Mouse (Mus musculus): ENCODE measurements at regions not wholly inside any gene's neighbourhood (a gene's known extent, or its start where the extent isn't known, plus 50 kb on each side); places are given as distances from the start of the nearest gene placed in this dataset.

DNA sequence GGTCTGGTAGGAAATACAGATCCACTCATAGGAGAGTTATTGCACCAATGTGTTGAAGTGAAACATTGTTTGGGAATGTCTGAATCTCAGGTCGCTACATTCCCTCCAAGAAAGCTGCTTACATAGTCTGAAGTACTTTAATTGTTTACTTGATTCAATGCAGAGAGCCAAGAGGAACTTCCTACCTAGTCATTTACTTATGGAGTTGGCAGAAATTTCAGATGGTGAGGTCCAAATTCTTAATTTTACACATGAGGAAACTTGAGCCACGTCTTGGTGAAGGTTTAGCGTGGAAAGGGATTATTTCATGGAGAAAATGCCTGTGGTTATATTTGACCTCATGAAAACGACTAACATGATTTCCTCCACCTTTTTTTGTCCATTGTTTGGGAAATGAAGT is 131.5 kb downstream of the Otol1 start:
- Histone ChIP-seq H3K9ac (replicated peaks; ENCODE audit: low read depth, low read length) (no peak overlapping the region), H3K36me3 (replicated peaks; ENCODE audit: control insufficient read depth, insufficient read depth, low read length) (no peaks in the 10 kb centered on the region), H3K27ac (ENCODE audit: low read depth) (no peak overlapping the region), H3K4me1 (ENCODE audit: control insufficient read depth, insufficient read depth) (no peaks in the 10 kb centered on the region), H3K4me3 (ENCODE audit: low read depth, low read length) (no peak overlapping the region), H3K4me2 (ENCODE audit: low read depth, low read length) (no peak overlapping the region), H3K27me3 (ENCODE audit: control insufficient read depth, insufficient read depth, low read length) (no peaks in the 10 kb centered on the region), H3K9me3 (replicated peaks; ENCODE audit: control insufficient read depth, low read length) (no peaks in the 10 kb centered on the region)
- no peak for TF ChIP-seq EP300 (IDR thresholded peaks at IDR 0.05; ENCODE audit: low read depth)
- no peak for TF ChIP-seq CTCF (IDR thresholded peaks at IDR 0.05; ENCODE audit: low read depth)
- 66% methylated on average over 4 of the region's 4 CpGs for WGBS
- ATAC-seq (ENCODE audit: insufficient read depth, low read depth) (no peak), DNase-seq (ENCODE audit: low spot score) (no peak)

DNA sequence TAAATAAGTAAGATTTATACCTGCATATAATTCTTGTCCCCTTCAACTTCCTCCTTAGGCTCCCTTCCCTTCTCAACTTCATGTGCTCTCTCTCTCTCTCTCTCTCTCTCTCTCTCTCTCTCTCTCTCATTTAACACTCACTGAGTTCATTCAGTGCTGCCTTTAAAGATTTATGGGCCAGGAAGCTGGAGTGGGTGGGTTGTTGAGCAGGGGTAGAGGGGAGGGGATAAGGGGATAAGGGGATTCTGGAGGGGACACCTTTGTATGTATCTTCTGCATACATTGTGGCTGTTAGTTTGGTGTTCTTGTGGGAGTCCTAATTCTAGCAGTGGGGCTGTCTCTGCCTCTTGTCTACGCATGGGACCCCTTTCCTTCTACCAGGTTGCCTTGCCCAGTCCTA is 138.3 kb downstream of the Otol1 start:
- Histone ChIP-seq H3K9ac (replicated peaks; ENCODE audit: low read depth, low read length) (no peak overlapping the region), H3K27ac (ENCODE audit: low read depth) (no peak overlapping the region), H3K4me2 (ENCODE audit: low read depth, low read length) (no peak overlapping the region), H3K9me3 (replicated peaks; ENCODE audit: control insufficient read depth, low read length) (no peaks in the 10 kb centered on the region), H3K4me1 (ENCODE audit: control insufficient read depth, insufficient read depth) (no peaks in the 10 kb centered on the region), H3K4me3 (ENCODE audit: low read depth, low read length) (no peak overlapping the region), H3K36me3 (replicated peaks; ENCODE audit: control insufficient read depth, insufficient read depth, low read length) (no peaks in the 10 kb centered on the region), H3K27me3 (ENCODE audit: control insufficient read depth, insufficient read depth, low read length) (no peaks in the 10 kb centered on the region)
- ATAC-seq (ENCODE audit: insufficient read depth, low read depth) = no peak
- TF ChIP-seq CTCF (IDR thresholded peaks at IDR 0.05; ENCODE audit: low read depth) (no peak), EP300 (IDR thresholded peaks at IDR 0.05; ENCODE audit: low read depth) (no peak)
- WGBS = 82% methylated on average over 1 of the region's 1 CpGs
- DNase-seq (ENCODE audit: low spot score) = no peak

DNA sequence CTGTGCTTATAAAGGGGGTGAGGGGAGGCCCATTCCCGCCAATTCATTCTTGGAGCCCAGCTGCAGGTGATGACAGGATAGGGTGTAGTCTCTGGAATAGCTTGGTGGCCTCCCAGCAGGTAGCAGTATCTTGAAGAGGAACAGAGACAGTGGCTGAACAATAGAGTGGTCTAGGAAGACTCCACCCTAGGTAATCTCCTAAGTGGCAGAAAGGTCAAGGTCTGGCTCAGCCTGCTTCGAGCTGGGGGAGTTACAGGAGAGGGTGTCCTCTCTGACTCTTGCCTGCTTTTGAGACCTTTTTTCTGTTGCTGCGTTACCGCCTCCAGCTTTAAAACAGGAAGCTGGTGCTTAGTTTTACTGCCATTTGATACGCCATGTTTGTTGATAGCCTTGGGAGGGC is 143.7 kb downstream of the Otol1 start:
- Histone ChIP-seq H3K27me3 (ENCODE audit: control insufficient read depth, insufficient read depth, low read length) (no peaks in the 10 kb centered on the region), H3K4me1 (ENCODE audit: control insufficient read depth, insufficient read depth) (no peaks in the 10 kb centered on the region), H3K9me3 (replicated peaks; ENCODE audit: control insufficient read depth, low read length) (no peaks in the 10 kb centered on the region), H3K4me2 (ENCODE audit: low read depth, low read length) (no peak overlapping the region), H3K36me3 (replicated peaks; ENCODE audit: control insufficient read depth, insufficient read depth, low read length) (no peaks in the 10 kb centered on the region), H3K4me3 (ENCODE audit: low read depth, low read length) (no peak overlapping the region), H3K27ac (ENCODE audit: low read depth) (no peak overlapping the region), H3K9ac (replicated peaks; ENCODE audit: low read depth, low read length) (no peak overlapping the region)
- no peak for ATAC-seq (ENCODE audit: insufficient read depth, low read depth)
- WGBS = 60% methylated on average over 5 of the region's 5 CpGs
- TF ChIP-seq CTCF (IDR thresholded peaks at IDR 0.05; ENCODE audit: low read depth) (no peak), EP300 (IDR thresholded peaks at IDR 0.05; ENCODE audit: low read depth) (no peak)
- no peak for DNase-seq (ENCODE audit: low spot score)

DNA sequence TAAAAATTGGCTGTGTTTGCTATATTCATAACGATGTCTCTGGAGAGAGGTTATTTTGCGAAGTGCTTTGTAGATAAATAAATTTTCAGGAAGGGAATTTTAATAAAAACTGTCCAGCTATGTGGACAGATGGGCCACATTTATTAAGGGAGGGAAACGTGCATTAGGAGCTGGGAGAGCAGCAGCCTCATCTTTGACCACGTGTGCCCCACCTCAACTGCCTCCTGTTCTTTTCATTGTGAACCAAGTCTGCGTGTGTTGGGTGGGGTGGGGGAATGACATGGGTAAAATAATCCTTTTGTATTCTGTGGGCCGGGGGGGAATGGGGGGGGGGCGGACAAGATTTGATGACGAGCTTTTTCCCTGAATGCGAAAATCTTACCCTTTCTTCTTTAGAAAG is 152.6 kb downstream of the Otol1 start:
- no peak for ATAC-seq (ENCODE audit: insufficient read depth, low read depth)
- Histone ChIP-seq H3K27me3 (ENCODE audit: control insufficient read depth, insufficient read depth, low read length) (no peaks in the 10 kb centered on the region), H3K9me3 (replicated peaks; ENCODE audit: control insufficient read depth, low read length) (no peaks in the 10 kb centered on the region), H3K36me3 (replicated peaks; ENCODE audit: control insufficient read depth, insufficient read depth, low read length) (no peaks in the 10 kb centered on the region), H3K4me1 (ENCODE audit: control insufficient read depth, insufficient read depth) (no peaks in the 10 kb centered on the region), H3K4me2 (ENCODE audit: low read depth, low read length) (no peak overlapping the region), H3K9ac (replicated peaks; ENCODE audit: low read depth, low read length) (no peak overlapping the region), H3K4me3 (ENCODE audit: low read depth, low read length) (no peak overlapping the region), H3K27ac (ENCODE audit: low read depth) (no peak overlapping the region)
- TF ChIP-seq CTCF (IDR thresholded peaks at IDR 0.05; ENCODE audit: low read depth) = no peak
- TF ChIP-seq EP300 (IDR thresholded peaks at IDR 0.05; ENCODE audit: low read depth) = no peak
- no peak for DNase-seq (ENCODE audit: low spot score)
- WGBS = 74% methylated on average over 9 of the region's 9 CpGs

DNA sequence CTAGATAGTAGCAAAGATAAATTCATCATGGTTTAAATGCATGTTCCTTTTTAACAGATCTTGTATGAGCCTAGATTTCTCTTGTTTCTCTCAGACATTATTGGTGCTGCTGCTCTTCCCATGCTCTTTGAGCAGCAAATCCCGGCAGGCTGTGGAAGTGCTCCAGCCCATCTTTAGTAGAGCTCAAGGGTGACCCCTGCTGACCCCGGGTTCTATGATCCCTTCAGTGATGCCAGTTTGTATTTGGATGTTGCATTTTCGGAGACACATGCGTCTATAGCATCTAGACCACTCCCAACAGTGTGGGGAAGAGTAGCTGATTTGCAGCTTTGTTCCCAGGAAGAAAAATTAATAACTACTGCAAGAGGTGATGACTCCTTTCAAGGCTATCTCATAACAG is 164.3 kb downstream of the Otol1 start:
- Histone ChIP-seq H3K4me1 (ENCODE audit: control insufficient read depth, insufficient read depth) (no peaks in the 10 kb centered on the region), H3K9ac (replicated peaks; ENCODE audit: low read depth, low read length) (no peak overlapping the region), H3K4me3 (ENCODE audit: low read depth, low read length) (no peak overlapping the region), H3K9me3 (replicated peaks; ENCODE audit: control insufficient read depth, low read length) (no peaks in the 10 kb centered on the region), H3K36me3 (replicated peaks; ENCODE audit: control insufficient read depth, insufficient read depth, low read length) (no peaks in the 10 kb centered on the region), H3K27me3 (ENCODE audit: control insufficient read depth, insufficient read depth, low read length) (no peaks in the 10 kb centered on the region), H3K27ac (ENCODE audit: low read depth) (no peak overlapping the region), H3K4me2 (ENCODE audit: low read depth, low read length) (no peak overlapping the region)
- TF ChIP-seq CTCF (IDR thresholded peaks at IDR 0.05; ENCODE audit: low read depth) (no peak), EP300 (IDR thresholded peaks at IDR 0.05; ENCODE audit: low read depth) (no peak)
- no peak for DNase-seq (ENCODE audit: low spot score)
- WGBS = 40% methylated on average over 4 of the region's 4 CpGs
- ATAC-seq (ENCODE audit: insufficient read depth, low read depth) = no peak

DNA sequence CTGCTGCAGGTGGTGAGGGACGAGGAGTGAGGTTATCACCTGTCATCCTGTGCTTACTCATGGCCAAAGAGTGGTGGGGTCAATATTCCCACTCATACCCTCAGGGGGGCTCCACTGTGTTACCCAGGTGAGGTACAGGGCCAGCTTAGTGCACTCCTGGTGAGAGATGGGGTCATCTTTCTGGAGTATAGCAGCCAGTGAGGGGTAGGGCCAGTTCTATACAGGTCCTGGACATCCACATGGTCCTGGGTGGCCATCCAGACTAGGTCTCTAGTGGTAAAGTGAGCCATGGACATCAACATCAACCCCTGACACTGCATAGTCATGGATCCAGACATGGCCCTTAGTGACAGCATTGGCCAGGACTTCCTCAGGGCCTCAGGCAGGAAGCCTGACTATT is 169.0 kb downstream of the Otol1 start:
- H3K9ac ChIP-seq (replicated peaks; ENCODE audit: low read depth, low read length) = no peak overlapping the region
- no peaks in the 10 kb centered on the region for H3K9me3 ChIP-seq (replicated peaks; ENCODE audit: control insufficient read depth, low read length)
- 69% methylated on average over 1 of the region's 1 CpGs for WGBS
- no peak for DNase-seq (ENCODE audit: low spot score)
- ATAC-seq (ENCODE audit: insufficient read depth, low read depth) = no peak
- H3K27ac ChIP-seq (ENCODE audit: low read depth) = no peak overlapping the region
- no peaks in the 10 kb centered on the region for H3K27me3 ChIP-seq (ENCODE audit: control insufficient read depth, insufficient read depth, low read length)
- no peak overlapping the region for H3K4me3 ChIP-seq (ENCODE audit: low read depth, low read length)
- no peak for TF ChIP-seq EP300 (IDR thresholded peaks at IDR 0.05; ENCODE audit: low read depth)
- no peak for TF ChIP-seq CTCF (IDR thresholded peaks at IDR 0.05; ENCODE audit: low read depth)
- H3K4me2 ChIP-seq (ENCODE audit: low read depth, low read length) = no peak overlapping the region
- H3K4me1 ChIP-seq (ENCODE audit: control insufficient read depth, insufficient read depth) = no peaks in the 10 kb centered on the region
- H3K36me3 ChIP-seq (replicated peaks; ENCODE audit: control insufficient read depth, insufficient read depth, low read length) = no peaks in the 10 kb centered on the region

Data from heart, postnatal 0 days (tissue).